Mouse (Mus musculus): ENCODE data around the gene Ric1. TPM values are rescaled to one million over a fixed set of nuclear protein-coding genes. Genes with fewer than 3 reads are reported as not detected.
A peak's percentile ranks its signal among the peaks of the same experiment; 100 is the strongest.

Gene Ric1
- polyA plus RNA-seq (2012; rRNA removed) = 31.4 and 35.7 TPM in 2 replicates
- polyA plus RNA-seq (2014; fragmentation: Nextera tagmentation; extraction: Ambion mirVana) = 22.7 and 27.8 TPM in 2 replicates

DNA sequence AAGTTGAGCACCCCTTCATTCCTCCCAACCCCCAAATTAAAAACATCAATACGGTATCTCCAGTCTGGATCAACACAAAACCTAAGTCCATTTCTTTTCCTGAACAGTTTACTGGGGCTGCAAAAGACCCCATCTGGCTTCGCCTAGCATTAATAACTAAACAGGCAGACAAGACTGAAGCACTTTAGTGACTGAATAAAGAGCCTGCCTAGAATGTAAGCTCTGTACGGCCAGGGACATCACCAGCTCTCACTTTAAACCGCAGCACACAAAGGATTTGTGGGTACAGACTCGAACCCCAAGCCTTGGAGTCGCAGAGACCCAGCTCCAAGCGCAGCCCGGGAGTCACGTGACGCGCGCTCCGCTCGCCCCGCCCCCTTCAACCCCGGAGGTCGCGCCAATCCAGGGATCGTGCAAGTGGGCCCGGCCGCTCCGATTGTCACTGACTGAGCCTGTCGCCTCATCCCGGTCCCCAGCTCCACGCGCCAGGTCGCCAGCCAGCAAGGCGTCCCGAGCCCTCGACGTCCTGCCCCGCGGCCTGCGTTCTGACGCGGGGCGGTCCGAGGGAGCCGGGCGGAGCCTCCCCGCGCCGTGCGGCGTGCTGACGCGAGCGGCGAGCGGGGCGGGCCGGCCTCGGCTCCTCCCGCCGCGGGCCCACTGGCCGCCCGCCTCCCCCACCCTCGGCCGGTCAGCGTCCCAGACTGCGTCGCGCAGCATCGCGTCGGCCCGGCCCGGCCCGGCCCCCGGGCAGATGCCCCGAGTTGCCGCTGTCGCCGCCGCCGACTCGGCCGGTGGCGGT, at the start of gene Ric1:
Gene Ric1 (plus strand): TSS at position 646 of the 799 bp plus-strand sequence.
- H3K27ac ChIP-seq (replicated peaks; ENCODE audit: low read depth, low read length) = peak within 1 kb of the TSS; percentile 94
- H3K4me1 ChIP-seq (ENCODE audit: control insufficient read depth, insufficient read depth, low read length) = peaks cover 17% of the 10 kb centered on the region
- H3K36me3 ChIP-seq (ENCODE audit: control insufficient read depth, insufficient read depth, low read length) = no peaks in the 10 kb centered on the region; the same call in 1 of the 2 replicates
- peak; percentile 85; the same call in 1 of the 2 replicates for TF ChIP-seq POLR2A (IDR thresholded peaks at IDR 0.05; ENCODE audit: borderline replicate concordance, extremely low read depth, insufficient read depth, insufficient read length)
- WGBS = 3% methylated on average over 52 of the region's 80 CpGs
- peak within 1 kb of the TSS; percentile 79 for H3K4me2 ChIP-seq (replicated peaks; ENCODE audit: low read depth, low read length, severe bottlenecking)
- no peaks in the 10 kb centered on the region for H3K9me3 ChIP-seq (ENCODE audit: control insufficient read depth, low read length)
- H3K9ac ChIP-seq (ENCODE audit: low read depth, low read length, severe bottlenecking) = peak within 1 kb of the TSS; percentile 92
- DNase-seq (ENCODE audit: low spot score) = peak; percentile 87
- ATAC-seq (ENCODE audit: low FRiP score, low read depth) = peak; percentile 96
- peak within 1 kb of the TSS; percentile 87 for H3K4me3 ChIP-seq (replicated peaks; ENCODE audit: low read length)
- no peaks in the 10 kb centered on the region for H3K27me3 ChIP-seq (ENCODE audit: control insufficient read depth, insufficient read depth, low read length)

DNA sequence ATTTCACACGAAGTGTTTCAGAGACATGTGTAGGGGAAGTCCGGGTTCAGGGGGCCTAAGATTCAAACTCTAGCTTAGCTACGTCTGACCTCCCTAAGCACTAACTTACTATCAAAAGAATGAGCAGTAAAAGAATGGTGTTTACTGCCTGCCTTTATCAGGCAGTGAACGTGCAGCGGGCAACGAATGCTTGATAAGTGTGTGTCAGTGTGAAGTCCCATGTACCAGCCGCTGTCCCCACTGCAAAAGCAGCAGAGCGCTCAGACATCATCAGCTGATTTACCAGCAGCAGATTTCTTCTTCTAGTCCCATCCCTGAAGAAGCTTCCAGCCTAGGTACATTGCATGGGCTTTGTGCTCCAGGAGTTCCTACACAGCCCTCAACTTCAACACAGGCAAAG, 49.7 kb upstream of the Ric1 start:
- Histone ChIP-seq H3K27me3 (ENCODE audit: control insufficient read depth, insufficient read depth, low read length) (no peaks in the 10 kb centered on the region), H3K4me1 (ENCODE audit: control insufficient read depth, insufficient read depth, low read length) (peaks cover 5% of the 10 kb centered on the region; the same call in 1 of the 2 replicates), H3K9ac (ENCODE audit: low read depth, low read length, severe bottlenecking) (no peak overlapping the region), H3K9me3 (ENCODE audit: control insufficient read depth, low read length) (no peaks in the 10 kb centered on the region), H3K27ac (replicated peaks; ENCODE audit: low read depth, low read length) (no peak overlapping the region), H3K4me2 (replicated peaks; ENCODE audit: low read depth, low read length, severe bottlenecking) (no peak overlapping the region), H3K36me3 (ENCODE audit: control insufficient read depth, insufficient read depth, low read length) (no peaks in the 10 kb centered on the region), H3K4me3 (replicated peaks; ENCODE audit: low read length) (no peak overlapping the region)
- ATAC-seq (ENCODE audit: low FRiP score, low read depth) (no peak), DNase-seq (ENCODE audit: low spot score) (no peak)
- WGBS = 75% methylated on average over 8 of the region's 8 CpGs
- no peak for TF ChIP-seq POLR2A (IDR thresholded peaks at IDR 0.05; ENCODE audit: borderline replicate concordance, extremely low read depth, insufficient read depth, insufficient read length)

- H3K9ac ChIP-seq (ENCODE audit: low read depth, low read length, severe bottlenecking) = no peak overlapping the region
- no peak for TF ChIP-seq POLR2A (IDR thresholded peaks at IDR 0.05; ENCODE audit: borderline replicate concordance, extremely low read depth, insufficient read depth, insufficient read length)
- no peak overlapping the region for H3K4me2 ChIP-seq (replicated peaks; ENCODE audit: low read depth, low read length, severe bottlenecking)
- no peak overlapping the region for H3K27ac ChIP-seq (replicated peaks; ENCODE audit: low read depth, low read length)
- no peaks in the 10 kb centered on the region for H3K27me3 ChIP-seq (ENCODE audit: control insufficient read depth, insufficient read depth, low read length)
- DNase-seq (ENCODE audit: low spot score) = no peak
- H3K9me3 ChIP-seq (ENCODE audit: control insufficient read depth, low read length) = no peaks in the 10 kb centered on the region
- no peaks in the 10 kb centered on the region for H3K36me3 ChIP-seq (ENCODE audit: control insufficient read depth, insufficient read depth, low read length)
- ATAC-seq (ENCODE audit: low FRiP score, low read depth) = no peak
- peaks cover 5% of the 10 kb centered on the region; the same call in 1 of the 2 replicates for H3K4me1 ChIP-seq (ENCODE audit: control insufficient read depth, insufficient read depth, low read length)
- no peak overlapping the region for H3K4me3 ChIP-seq (replicated peaks; ENCODE audit: low read length)
- WGBS = 88% methylated on average over 5 of the region's 5 CpGs
Observed at GRCm38 (mm10) chr19:29472946-29473345, 49.1 kb upstream of the Ric1 start.

- no peak for DNase-seq (ENCODE audit: low spot score)
- no peak for ATAC-seq (ENCODE audit: low FRiP score, low read depth)
- no peak overlapping the region for H3K9ac ChIP-seq (ENCODE audit: low read depth, low read length, severe bottlenecking)
- no peak overlapping the region for H3K27ac ChIP-seq (replicated peaks; ENCODE audit: low read depth, low read length)
- H3K9me3 ChIP-seq (ENCODE audit: control insufficient read depth, low read length) = no peaks in the 10 kb centered on the region
- no peak overlapping the region for H3K4me2 ChIP-seq (replicated peaks; ENCODE audit: low read depth, low read length, severe bottlenecking)
- no peak overlapping the region for H3K4me3 ChIP-seq (replicated peaks; ENCODE audit: low read length)
- WGBS = 54% methylated on average over 2 of the region's 2 CpGs
- no peaks in the 10 kb centered on the region for H3K36me3 ChIP-seq (ENCODE audit: control insufficient read depth, insufficient read depth, low read length)
- no peaks in the 10 kb centered on the region for H3K27me3 ChIP-seq (ENCODE audit: control insufficient read depth, insufficient read depth, low read length)
- no peak for TF ChIP-seq POLR2A (IDR thresholded peaks at IDR 0.05; ENCODE audit: borderline replicate concordance, extremely low read depth, insufficient read depth, insufficient read length)
- no peaks in the 10 kb centered on the region for H3K4me1 ChIP-seq (ENCODE audit: control insufficient read depth, insufficient read depth, low read length)
Observed at GRCm38 (mm10) chr19:29474803-29475202, 47.3 kb upstream of the Ric1 start.

DNA sequence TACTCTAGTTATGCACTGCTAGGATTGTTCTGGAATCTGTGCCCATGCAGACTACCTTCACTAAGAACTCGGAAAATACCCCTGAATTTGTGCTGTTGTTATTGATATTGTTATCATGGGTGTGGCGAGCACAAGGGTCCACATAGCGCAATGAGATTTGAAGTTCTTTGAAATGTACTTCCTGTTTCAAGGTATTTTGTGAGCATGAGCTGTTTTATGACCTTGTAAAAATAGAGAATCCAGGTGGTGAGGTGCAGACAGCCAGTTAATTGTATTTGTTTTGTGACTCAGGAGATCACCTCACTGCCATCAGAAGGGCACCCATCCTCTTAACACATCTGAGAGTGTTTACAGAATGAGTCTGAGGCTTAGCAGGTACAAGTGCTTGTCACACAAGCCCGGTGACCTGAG, 46.9 kb upstream of the Ric1 start:
- 56% methylated on average over 4 of the region's 4 CpGs for WGBS
- H3K36me3 ChIP-seq (ENCODE audit: control insufficient read depth, insufficient read depth, low read length) = no peaks in the 10 kb centered on the region
- DNase-seq (ENCODE audit: low spot score) (no peak), ATAC-seq (ENCODE audit: low FRiP score, low read depth) (no peak)
- no peaks in the 10 kb centered on the region for H3K9me3 ChIP-seq (ENCODE audit: control insufficient read depth, low read length)
- no peaks in the 10 kb centered on the region for H3K27me3 ChIP-seq (ENCODE audit: control insufficient read depth, insufficient read depth, low read length)
- no peak for TF ChIP-seq POLR2A (IDR thresholded peaks at IDR 0.05; ENCODE audit: borderline replicate concordance, extremely low read depth, insufficient read depth, insufficient read length)
- no peak overlapping the region for H3K4me3 ChIP-seq (replicated peaks; ENCODE audit: low read length)
- H3K27ac ChIP-seq (replicated peaks; ENCODE audit: low read depth, low read length) = no peak overlapping the region
- no peaks in the 10 kb centered on the region for H3K4me1 ChIP-seq (ENCODE audit: control insufficient read depth, insufficient read depth, low read length)
- no peak overlapping the region for H3K4me2 ChIP-seq (replicated peaks; ENCODE audit: low read depth, low read length, severe bottlenecking)
- no peak overlapping the region for H3K9ac ChIP-seq (ENCODE audit: low read depth, low read length, severe bottlenecking)

All from limb, embryonic 14.5 days (tissue).